Mouse (Mus musculus) midbrain, embryonic 13.5 days (tissue): ENCODE measurements around the gene Gria2. TPM values are rescaled to one million over a fixed set of nuclear protein-coding genes. Genes with fewer than 3 reads are reported as not detected.

ENCODE experiments used
- ATAC-seq: fragments of 200-750 bp; cut with Nextera tagmentation; 2 replicates; pipeline ENCODE4 v1.8.0; 2017; ENCODE audit warnings: mild to moderate bottlenecking, moderate TSS enrichment, moderate library complexity
- H3K27ac ChIP-seq: fragments of 300-500 bp; sonication (generic); 2 replicates; pipeline ENCODE4 v1.5.1; 2015; ENCODE audit warnings: inconsistent platforms, mild to moderate bottlenecking, moderate library complexity
- H3K27me3 ChIP-seq: fragments of 300-500 bp; sonication (generic); 2 replicates; pipeline ENCODE4 v1.6.1; 2015; ENCODE audit warnings: mild to moderate bottlenecking, inconsistent platforms
- H3K36me3 ChIP-seq: fragments of 300-500 bp; sonication (generic); 2 replicates; pipeline ENCODE4 v1.6.1; 2015; ENCODE audit warnings: mild to moderate bottlenecking, inconsistent platforms
- H3K4me1 ChIP-seq: fragments of 300-500 bp; sonication (generic); replicated peaks from 2 replicates; pipeline ENCODE4 v1.6.1; 2015; ENCODE audit warnings: inconsistent platforms
- H3K4me2 ChIP-seq: fragments of 300-500 bp; sonication (generic); replicated peaks from 2 replicates; pipeline ENCODE4 v1.6.1; 2015; ENCODE audit warnings: moderate library complexity, mild to moderate bottlenecking, inconsistent platforms
- H3K4me3 ChIP-seq: fragments of 300-500 bp; sonication (generic); replicated peaks from 2 replicates; pipeline ENCODE4 v1.5.1; 2015; ENCODE audit warnings: mild to moderate bottlenecking, inconsistent platforms
- H3K9ac ChIP-seq: fragments of 300-500 bp; sonication (generic); replicated peaks from 2 replicates; pipeline ENCODE4 v1.6.1; 2015; ENCODE audit warnings: mild to moderate bottlenecking, inconsistent platforms
- H3K9me3 ChIP-seq: fragments of 300-500 bp; sonication (generic); 2 replicates; pipeline ENCODE4 v1.6.1; 2016; ENCODE audit warnings: mild to moderate bottlenecking, inconsistent platforms
- WGBS: fragments of 180-500 bp; shearing (Covaris S2); methylation state at CpG from one replicate; pipeline ENCODE4 v1.1.7; 2015; 5-methylcytosine and 5-hydroxymethylcytosine counted together
- microRNA-seq: library from miRNA; unstranded; fragments of <30 nt; microRNA quantifications from one replicate; pipeline ENCODE4, GENCODE M21; 2016
- polyA plus RNA-seq: library from polyadenylated mRNA; unstranded; fragments of >200 nt; fragmentation: Nextera tagmentation; extraction: Ambion mirVana; gene quantifications from 2 replicates; pipeline ENCODE4 v1.2.1, GENCODE M21; 2015

Gene Gria2
- polyA plus RNA-seq, 1 experiment from 2014 or later: 120 TPM

DNA sequence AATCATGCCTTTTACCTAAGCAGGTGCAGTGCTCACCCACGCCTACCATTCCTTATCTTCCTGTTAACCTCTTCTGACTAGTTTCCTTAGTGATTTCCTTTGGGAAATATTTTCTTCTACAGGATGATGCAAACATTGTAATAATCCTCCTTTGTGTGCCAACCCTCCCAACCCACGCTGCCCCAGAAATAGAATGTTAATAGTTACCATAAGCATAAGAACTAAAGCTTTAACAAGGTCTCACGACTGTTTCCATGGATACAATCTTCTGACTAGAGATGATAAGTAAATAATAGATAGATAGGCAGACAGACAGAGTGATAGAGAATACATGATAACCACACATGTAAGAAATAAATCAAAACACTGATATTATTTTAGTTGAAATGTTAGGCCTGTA lies 140.8 kb downstream of the Gria2 start:
- no peak overlapping the region for H3K27ac ChIP-seq
- H3K9me3 ChIP-seq: no peaks in the 10 kb centered on the region
- ATAC-seq: no peak
- no peak overlapping the region for H3K4me3 ChIP-seq
- no peak overlapping the region for H3K9ac ChIP-seq
- no peaks in the 10 kb centered on the region for H3K36me3 ChIP-seq
- WGBS: 65% methylated on average over 3 of the region's 3 CpGs
- H3K4me2 ChIP-seq: no peak overlapping the region
- no peaks in the 10 kb centered on the region for H3K4me1 ChIP-seq
- no peaks in the 10 kb centered on the region for H3K27me3 ChIP-seq

DNA sequence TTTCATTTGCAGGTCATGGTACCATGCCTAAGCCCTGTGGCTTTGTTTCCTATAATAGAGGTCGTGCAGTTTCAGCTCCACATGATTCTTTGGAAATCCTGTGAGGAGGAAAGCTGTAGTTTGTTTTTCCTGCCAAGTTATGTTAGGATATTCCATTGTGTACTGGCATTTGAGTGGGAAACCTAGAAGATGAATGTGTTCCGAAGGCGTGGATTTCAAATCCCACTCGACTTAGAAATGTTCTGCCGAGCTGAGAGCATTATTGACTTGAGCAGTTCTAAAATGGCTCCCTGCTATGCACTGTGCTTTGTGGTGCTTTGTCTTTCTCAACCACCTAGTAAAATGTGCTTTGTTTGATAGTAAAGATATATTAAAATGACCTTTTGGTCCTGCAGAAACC lies 150.4 kb downstream of the Gria2 start:
- no peak for ATAC-seq
- WGBS: 18% methylated on average over 5 of the region's 5 CpGs
- Histone ChIP-seq H3K36me3 (no peaks in the 10 kb centered on the region), H3K27ac (no peak overlapping the region), H3K4me1 (no peaks in the 10 kb centered on the region), H3K9ac (no peak overlapping the region), H3K9me3 (no peaks in the 10 kb centered on the region), H3K4me2 (no peak overlapping the region), H3K4me3 (no peak overlapping the region), H3K27me3 (no peaks in the 10 kb centered on the region)

Small RNAs within 50 kb of the gene (microRNA-seq; reads per million reads assigned to microRNA genes)
- gene Gm25749: not detected

Other genes starting within 250 kb of the Gria2 start
- gene Glrb, start 110.8 kb upstream of the Gria2 start, polyA plus RNA-seq: 12.7 and 15.2 TPM in 2 replicates
- gene Pdgfc, start 233.6 kb upstream of the Gria2 start, polyA plus RNA-seq: 4.0 and 4.6 TPM in 2 replicates